Mouse (Mus musculus) neural tube, embryonic 15.5 days (tissue): ENCODE results near the gene Galnt2. TPM values are rescaled to one million over a fixed set of nuclear protein-coding genes. Genes with fewer than 3 reads are reported as not detected.

Experiments
- ATAC-seq: fragments of 200-750 bp; cut with Nextera tagmentation; 2 replicates; pipeline ENCODE4 v1.8.0; 2017; ENCODE audit warnings: mild to moderate bottlenecking, moderate TSS enrichment, moderate library complexity; ENCODE audit not compliant: low FRiP score
- H3K27ac ChIP-seq: fragments of 300-500 bp; sonication (generic); replicated peaks from 2 replicates; pipeline ENCODE4 v1.5.1; 2015; ENCODE audit warnings: mild to moderate bottlenecking, inconsistent platforms
- H3K27me3 ChIP-seq: fragments of 300-500 bp; sonication (generic); replicated peaks from 2 replicates; pipeline ENCODE4 v1.6.1; 2015; ENCODE audit warnings: inconsistent platforms
- H3K36me3 ChIP-seq: fragments of 300-500 bp; sonication (generic); 2 replicates; pipeline ENCODE4 v1.6.1; 2015; ENCODE audit warnings: inconsistent platforms
- H3K4me1 ChIP-seq: fragments of 300-500 bp; sonication (generic); 2 replicates; pipeline ENCODE4 v1.6.1; 2015; ENCODE audit warnings: inconsistent platforms
- H3K4me2 ChIP-seq: fragments of 300-500 bp; sonication (generic); 2 replicates; pipeline ENCODE4 v1.6.1; 2015; ENCODE audit warnings: inconsistent platforms, mild to moderate bottlenecking, moderate library complexity
- H3K4me3 ChIP-seq: fragments of 300-500 bp; sonication (generic); replicated peaks from 2 replicates; pipeline ENCODE4 v1.5.1; 2015; ENCODE audit warnings: mild to moderate bottlenecking, inconsistent platforms
- H3K9ac ChIP-seq: fragments of 300-500 bp; sonication (generic); replicated peaks from 2 replicates; pipeline ENCODE4 v1.6.1; 2015; ENCODE audit warnings: mild to moderate bottlenecking, inconsistent platforms
- H3K9me3 ChIP-seq: fragments of 300-500 bp; sonication (generic); replicated peaks from 2 replicates; pipeline ENCODE4 v1.6.1; 2016; ENCODE audit warnings: inconsistent platforms
- WGBS: fragments of 180-500 bp; shearing (Covaris S2); methylation state at CpG from one replicate; pipeline ENCODE4 v1.1.7; 2015; ENCODE audit warnings: mixed read lengths; 5-methylcytosine and 5-hydroxymethylcytosine counted together
- polyA plus RNA-seq: library from polyadenylated mRNA; unstranded; fragments of >200 nt; fragmentation: Nextera tagmentation; extraction: Ambion mirVana; gene quantifications from 2 replicates; pipeline ENCODE4 v1.2.1, GENCODE M21; 2015

The Galnt2 gene
- polyA plus RNA-seq, 1 experiment from 2014 or later = 62.7 TPM

- H3K4me2 ChIP-seq = no peak overlapping the region
- 93% methylated on average over 4 of the region's 4 CpGs for WGBS
- H3K36me3 ChIP-seq = no peaks in the 10 kb centered on the region
- H3K27me3 ChIP-seq = no peaks in the 10 kb centered on the region
- H3K9me3 ChIP-seq = no peaks in the 10 kb centered on the region
- no peak overlapping the region for H3K27ac ChIP-seq
- H3K9ac ChIP-seq = no peak overlapping the region
- H3K4me1 ChIP-seq = peaks cover 71% of the 10 kb centered on the region
- no peak for ATAC-seq
- H3K4me3 ChIP-seq = no peak overlapping the region
Observed at GRCm38 (mm10) chr8:124235536-124235935, 4.3 kb downstream of the Galnt2 start.

GRCm38 (mm10) chr8:124239350-124239749 lies 8.2 kb downstream of the Galnt2 start:
- Histone ChIP-seq H3K27ac (no peak overlapping the region), H3K4me2 (no peak overlapping the region), H3K27me3 (no peaks in the 10 kb centered on the region), H3K4me3 (no peak overlapping the region), H3K36me3 (no peaks in the 10 kb centered on the region), H3K9ac (no peak overlapping the region), H3K9me3 (no peaks in the 10 kb centered on the region), H3K4me1 (peaks cover 64% of the 10 kb centered on the region)
- 82% methylated on average over 6 of the region's 6 CpGs for WGBS
- ATAC-seq = no peak

GRCm38 (mm10) chr8:124240932-124241331 lies 9.7 kb downstream of the Galnt2 start:
- Histone ChIP-seq H3K36me3 (no peaks in the 10 kb centered on the region), H3K9ac (no peak overlapping the region), H3K27me3 (no peaks in the 10 kb centered on the region), H3K9me3 (no peaks in the 10 kb centered on the region), H3K4me1 (peaks cover 50% of the 10 kb centered on the region), H3K4me2 (no peak overlapping the region), H3K4me3 (no peak overlapping the region), H3K27ac (peak overlapping the region; percentile 2; the same call in 1 of the 2 replicates)
- no peak for ATAC-seq
- WGBS = 58% methylated on average over 8 of the region's 8 CpGs

- Histone ChIP-seq H3K4me3 (no peak overlapping the region), H3K36me3 (no peaks in the 10 kb centered on the region), H3K4me2 (no peak overlapping the region), H3K27me3 (no peaks in the 10 kb centered on the region), H3K9me3 (no peaks in the 10 kb centered on the region), H3K9ac (no peak overlapping the region), H3K27ac (no peak overlapping the region; the same call in 1 of the 2 replicates), H3K4me1 (peaks cover 47% of the 10 kb centered on the region)
- no peak for ATAC-seq
- WGBS = 69% methylated on average over 6 of the region's 6 CpGs
Observed at GRCm38 (mm10) chr8:124242208-124242607, 11.0 kb downstream of the Galnt2 start.

DNA sequence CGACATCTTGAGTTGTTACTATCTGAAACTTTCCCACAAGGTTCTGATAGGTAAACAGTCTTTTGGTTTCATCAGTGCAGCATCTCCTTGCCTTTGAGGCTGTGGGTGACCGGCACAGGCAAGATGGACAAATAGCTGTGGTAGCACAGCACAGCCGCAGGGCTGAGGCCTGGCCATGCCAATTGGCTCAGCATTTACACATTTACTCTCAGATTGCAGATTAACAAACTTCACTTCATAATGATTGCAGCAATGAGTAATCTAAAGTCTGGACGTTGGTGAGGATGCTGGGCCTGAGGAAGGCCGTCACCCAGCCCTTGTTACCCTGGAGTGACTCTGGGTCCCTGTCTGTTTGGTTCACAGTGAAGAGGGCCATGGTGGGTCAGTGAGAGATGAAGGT lies 11.7 kb downstream of the Galnt2 start:
- Histone ChIP-seq H3K36me3 (no peaks in the 10 kb centered on the region), H3K27me3 (no peaks in the 10 kb centered on the region), H3K4me2 (no peak overlapping the region), H3K9ac (no peak overlapping the region), H3K4me3 (no peak overlapping the region), H3K27ac (no peak overlapping the region), H3K4me1 (peaks cover 42% of the 10 kb centered on the region), H3K9me3 (no peaks in the 10 kb centered on the region)
- no peak for ATAC-seq
- WGBS = 96% methylated on average over 5 of the region's 5 CpGs

DNA sequence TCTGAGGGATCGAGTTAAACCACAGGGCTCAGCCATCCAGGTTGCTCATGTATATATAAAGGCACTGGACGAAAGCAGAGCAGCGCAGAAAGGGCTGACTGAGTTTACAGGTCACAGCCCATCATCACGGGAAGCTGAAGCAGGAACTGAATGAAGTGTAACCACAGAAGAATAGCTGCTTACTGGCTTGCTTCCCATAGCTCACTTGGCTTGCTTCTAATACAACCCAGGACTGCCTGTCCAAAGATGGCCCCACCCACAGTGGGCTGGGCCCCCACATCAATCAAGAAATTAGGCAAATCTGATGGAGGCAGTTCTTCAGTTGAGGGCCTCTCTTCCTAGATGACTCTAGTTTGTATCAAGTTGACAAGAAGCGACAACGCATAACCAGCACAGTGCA lies 16.4 kb downstream of the Galnt2 start:
- 89% methylated on average over 6 of the region's 6 CpGs for WGBS
- no peak overlapping the region for H3K4me3 ChIP-seq

GRCm38 (mm10) chr8:124248688-124249087 lies 17.5 kb downstream of the Galnt2 start:
- ATAC-seq = no peak
- 92% methylated on average over 6 of the region's 6 CpGs for WGBS

More for the DNA sequence above, 16.4 kb downstream of the Galnt2 start:
- H3K27me3 ChIP-seq = no peaks in the 10 kb centered on the region
- peaks cover 16% of the 10 kb centered on the region for H3K4me1 ChIP-seq
- no peak overlapping the region for H3K4me2 ChIP-seq
- H3K36me3 ChIP-seq = no peaks in the 10 kb centered on the region
- H3K27ac ChIP-seq = no peak overlapping the region
- no peaks in the 10 kb centered on the region for H3K9me3 ChIP-seq
- no peak for ATAC-seq
- H3K9ac ChIP-seq = no peak overlapping the region

GRCm38 (mm10) chr8:124250255-124250654 lies 19.1 kb downstream of the Galnt2 start:
- Histone ChIP-seq H3K27me3 (no peaks in the 10 kb centered on the region), H3K4me3 (no peak overlapping the region), H3K27ac (no peak overlapping the region), H3K36me3 (no peaks in the 10 kb centered on the region), H3K9ac (no peak overlapping the region), H3K9me3 (no peaks in the 10 kb centered on the region), H3K4me1 (peaks cover 28% of the 10 kb centered on the region), H3K4me2 (no peak overlapping the region)
- ATAC-seq = no peak
- 40% methylated on average over 3 of the region's 3 CpGs for WGBS

More at GRCm38 (mm10) chr8:124248688-124249087, 17.5 kb downstream of the Galnt2 start:
- Histone ChIP-seq H3K4me3 (no peak overlapping the region), H3K4me1 (peaks cover 25% of the 10 kb centered on the region), H3K27me3 (no peaks in the 10 kb centered on the region), H3K27ac (no peak overlapping the region), H3K4me2 (no peak overlapping the region), H3K9ac (no peak overlapping the region), H3K9me3 (no peaks in the 10 kb centered on the region), H3K36me3 (no peaks in the 10 kb centered on the region)

DNA sequence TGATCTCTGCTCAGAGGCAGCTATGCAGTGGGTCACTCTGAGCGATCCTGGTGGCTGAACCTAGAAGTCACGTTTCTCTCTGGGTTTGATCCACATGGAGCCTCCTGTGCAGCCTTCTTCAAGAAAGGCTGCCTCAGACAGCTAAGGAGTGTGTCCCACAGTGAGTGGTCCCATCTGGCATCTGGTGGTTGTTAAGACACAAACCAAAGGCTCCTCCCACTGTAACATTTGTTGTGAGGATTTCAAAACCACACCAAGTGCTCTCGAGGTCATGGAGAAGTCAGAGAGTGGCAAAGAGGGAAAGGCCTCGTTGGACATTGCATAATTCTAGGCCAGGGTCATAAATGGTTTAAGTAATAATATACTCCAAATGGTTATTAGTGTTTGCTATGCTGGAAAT lies 19.6 kb downstream of the Galnt2 start:
- no peak overlapping the region for H3K27ac ChIP-seq
- H3K9ac ChIP-seq = no peak overlapping the region
- H3K4me3 ChIP-seq = no peak overlapping the region
- H3K27me3 ChIP-seq = no peaks in the 10 kb centered on the region
- H3K36me3 ChIP-seq = no peaks in the 10 kb centered on the region
- no peak for ATAC-seq
- peaks cover 30% of the 10 kb centered on the region for H3K4me1 ChIP-seq
- H3K4me2 ChIP-seq = no peak overlapping the region
- no peaks in the 10 kb centered on the region for H3K9me3 ChIP-seq
- 20% methylated on average over 4 of the region's 4 CpGs for WGBS

- no peaks in the 10 kb centered on the region for H3K36me3 ChIP-seq
- WGBS = 82% methylated on average over 5 of the region's 5 CpGs
- no peaks in the 10 kb centered on the region for H3K27me3 ChIP-seq
- H3K4me3 ChIP-seq = no peak overlapping the region
- ATAC-seq = no peak
- H3K9ac ChIP-seq = no peak overlapping the region
- no peaks in the 10 kb centered on the region for H3K9me3 ChIP-seq
- no peak overlapping the region for H3K4me2 ChIP-seq
- H3K4me1 ChIP-seq = peaks cover 47% of the 10 kb centered on the region
- no peak overlapping the region for H3K27ac ChIP-seq
Observed at GRCm38 (mm10) chr8:124252533-124252950, 21.4 kb downstream of the Galnt2 start.

- 89% methylated on average over 6 of the region's 6 CpGs for WGBS
- ATAC-seq = no peak
Observed at GRCm38 (mm10) chr8:124253939-124254338, 22.7 kb downstream of the Galnt2 start.

GRCm38 (mm10) chr8:124256841-124257240 lies 25.6 kb downstream of the Galnt2 start:
- H3K4me1 ChIP-seq = peaks cover 64% of the 10 kb centered on the region
- no peak overlapping the region for H3K4me3 ChIP-seq
- no peak overlapping the region for H3K9ac ChIP-seq
- 0 out of 2 replicates have a peak, but pooled peaks have one; percentile 19 for ATAC-seq
- no peaks in the 10 kb centered on the region for H3K36me3 ChIP-seq
- WGBS = 52% methylated on average over 9 of the region's 9 CpGs
- H3K4me2 ChIP-seq = no peak overlapping the region
- H3K9me3 ChIP-seq = no peaks in the 10 kb centered on the region
- H3K27ac ChIP-seq = peak overlapping the region; percentile 74
- H3K27me3 ChIP-seq = no peaks in the 10 kb centered on the region

More at GRCm38 (mm10) chr8:124253939-124254338, 22.7 kb downstream of the Galnt2 start:
- no peaks in the 10 kb centered on the region for H3K27me3 ChIP-seq
- H3K9ac ChIP-seq = no peak overlapping the region
- H3K4me1 ChIP-seq = peaks cover 58% of the 10 kb centered on the region
- no peak overlapping the region for H3K4me2 ChIP-seq
- no peaks in the 10 kb centered on the region for H3K9me3 ChIP-seq
- H3K4me3 ChIP-seq = no peak overlapping the region
- H3K27ac ChIP-seq = no peak overlapping the region
- H3K36me3 ChIP-seq = no peaks in the 10 kb centered on the region

DNA sequence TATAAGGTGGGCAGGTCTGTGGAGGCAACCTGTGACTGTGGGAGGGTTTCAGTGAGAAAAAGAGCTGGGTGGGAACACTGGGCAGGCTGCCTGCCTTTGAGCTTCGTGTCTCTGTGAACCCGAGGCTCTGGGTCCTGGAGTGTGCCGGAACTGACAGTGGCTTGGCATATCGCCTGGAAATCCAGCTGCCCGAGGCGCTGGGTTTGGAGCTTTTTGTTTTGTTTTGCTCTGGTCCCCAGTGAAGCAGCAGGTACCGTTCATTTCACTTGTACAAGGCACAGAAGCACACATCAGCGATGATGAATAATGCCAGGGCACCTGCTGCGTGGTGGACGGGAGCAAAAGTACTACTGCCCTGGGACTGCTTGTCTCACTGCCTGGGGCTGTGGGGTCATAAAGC lies 26.2 kb downstream of the Galnt2 start:
- ATAC-seq = peak; percentile 66
- WGBS = 22% methylated on average over 10 of the region's 10 CpGs
- Histone ChIP-seq H3K9me3 (no peaks in the 10 kb centered on the region), H3K36me3 (no peaks in the 10 kb centered on the region), H3K4me3 (no peak overlapping the region), H3K4me2 (no peak overlapping the region), H3K27me3 (no peaks in the 10 kb centered on the region), H3K9ac (no peak overlapping the region), H3K4me1 (peaks cover 69% of the 10 kb centered on the region), H3K27ac (peak overlapping the region; percentile 74)
